Mouse (Mus musculus): Measurements from ENCODE around the gene Peg10. TPM values are rescaled to one million over a fixed set of nuclear protein-coding genes. Genes with fewer than 3 reads are reported as not detected.

Peg10 gene
- total and polyA plus RNA-seq, 3 experiments, result 0.05 TPM; not detected in 2

DNA sequence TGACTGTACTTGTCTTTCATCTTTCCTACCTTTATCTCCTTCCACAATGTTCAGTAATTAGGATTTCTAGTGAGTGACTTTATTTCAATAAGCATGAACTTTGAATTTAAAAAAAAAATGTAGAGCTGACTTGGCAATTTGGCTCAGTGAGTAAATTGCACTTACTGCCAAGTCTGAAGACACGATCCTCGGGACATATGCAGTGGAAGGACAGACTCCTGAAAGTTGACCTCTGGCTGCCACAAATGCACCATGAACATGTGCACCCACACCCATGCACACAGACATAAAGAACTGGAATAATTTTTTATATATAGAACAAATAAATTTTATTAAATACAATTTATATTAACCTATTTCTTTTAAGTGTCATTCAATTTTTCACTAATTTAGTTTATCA lies 29.8 kb upstream of the Peg10 start:
- no peaks in the 10 kb centered on the region for H3K4me1 ChIP-seq (ENCODE audit: insufficient read depth, low read depth, low read length)
- DNase-seq (ENCODE audit: low spot score), result no peak
- H3K4me3 ChIP-seq (ENCODE audit: low read depth, low read length), result no peak overlapping the region
- H3K27me3 ChIP-seq (ENCODE audit: insufficient read depth, low read length), result no peaks in the 10 kb centered on the region; the same call in 1 of the 2 replicates
- TF ChIP-seq CTCF (IDR thresholded peaks at IDR 0.05; ENCODE audit: low read depth, low read length) (no peak), TAL1 (conservative IDR thresholded peaks at IDR 0.05; ENCODE audit: low read depth, low read length) (no peak), GATA1 (IDR thresholded peaks at IDR 0.05; ENCODE audit: borderline replicate concordance, low read length) (no peak), GATA2 (IDR thresholded peaks at IDR 0.05; ENCODE audit: borderline replicate concordance, low read depth, low read length) (no peak), POLR2AphosphoS5 (IDR thresholded peaks at IDR 0.05; ENCODE audit: insufficient replicate concordance, low read depth, low read length) (no peak)
- ATAC-seq (ENCODE audit: extremely low read depth, insufficient number of reproducible peaks, low FRiP score, poor library complexity, severe bottlenecking), result no peak
- H3K9me3 ChIP-seq (replicated peaks), result no peaks in the 10 kb centered on the region
- no peaks in the 10 kb centered on the region for H3K36me3 ChIP-seq (replicated peaks)

DNA sequence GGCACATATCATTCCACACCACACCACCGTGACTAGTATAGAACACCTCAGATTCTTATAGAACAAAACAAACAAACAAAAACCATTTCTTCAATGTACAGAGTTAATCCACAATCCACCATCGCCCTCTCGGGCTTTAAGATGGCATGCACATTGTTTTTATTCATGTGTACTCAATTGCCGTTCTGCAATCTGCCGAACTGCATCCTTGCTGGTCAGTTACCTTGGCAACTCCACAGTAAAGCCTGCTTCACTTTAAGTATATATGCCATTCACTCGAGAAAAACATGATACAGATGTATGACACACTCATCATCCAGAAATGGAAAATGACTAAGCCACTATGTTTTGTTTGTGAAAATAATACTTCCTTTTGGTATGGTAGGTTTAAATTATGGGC lies 25.0 kb upstream of the Peg10 start:
- ATAC-seq (ENCODE audit: extremely low read depth, insufficient number of reproducible peaks, low FRiP score, poor library complexity, severe bottlenecking) (no peak), DNase-seq (ENCODE audit: low spot score) (no peak)
- H3K9me3 ChIP-seq (replicated peaks), result no peaks in the 10 kb centered on the region
- H3K4me3 ChIP-seq (ENCODE audit: low read depth, low read length), result no peak overlapping the region
- no peaks in the 10 kb centered on the region for H3K36me3 ChIP-seq (replicated peaks)
- TF ChIP-seq GATA1 (IDR thresholded peaks at IDR 0.05; ENCODE audit: borderline replicate concordance, low read length) (no peak), POLR2AphosphoS5 (IDR thresholded peaks at IDR 0.05; ENCODE audit: insufficient replicate concordance, low read depth, low read length) (no peak), TAL1 (conservative IDR thresholded peaks at IDR 0.05; ENCODE audit: low read depth, low read length) (no peak), CTCF (IDR thresholded peaks at IDR 0.05; ENCODE audit: low read depth, low read length) (no peak), GATA2 (IDR thresholded peaks at IDR 0.05; ENCODE audit: borderline replicate concordance, low read depth, low read length) (no peak)
- H3K4me1 ChIP-seq (ENCODE audit: insufficient read depth, low read depth, low read length), result no peaks in the 10 kb centered on the region
- peaks cover 7% of the 10 kb centered on the region; the same call in 1 of the 2 replicates for H3K27me3 ChIP-seq (ENCODE audit: insufficient read depth, low read length)

DNA sequence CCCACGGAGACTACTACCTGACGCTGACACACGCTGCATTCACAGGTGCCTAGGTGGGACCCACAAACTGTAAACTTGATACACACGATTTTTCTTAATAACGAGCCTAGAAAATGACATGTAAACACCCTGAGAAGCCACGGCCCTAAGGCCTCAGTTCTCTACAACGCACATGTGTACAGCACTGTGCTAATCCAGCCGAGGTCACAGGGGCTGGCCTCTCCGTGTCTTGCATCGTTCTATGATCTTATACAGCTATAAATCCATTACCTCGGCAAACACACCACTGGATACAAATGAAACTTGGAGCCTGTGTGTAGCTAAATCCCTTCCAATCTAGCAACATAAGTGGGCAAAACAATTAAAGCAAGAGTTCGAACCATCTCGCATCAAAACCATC lies 24.4 kb upstream of the Peg10 start:
- H3K4me1 ChIP-seq (ENCODE audit: insufficient read depth, low read depth, low read length), result no peaks in the 10 kb centered on the region
- ATAC-seq (ENCODE audit: extremely low read depth, insufficient number of reproducible peaks, low FRiP score, poor library complexity, severe bottlenecking), result no peak
- DNase-seq (ENCODE audit: low spot score), result no peak
- H3K4me3 ChIP-seq (ENCODE audit: low read depth, low read length), result no peak overlapping the region
- peaks cover 7% of the 10 kb centered on the region; the same call in 1 of the 2 replicates for H3K27me3 ChIP-seq (ENCODE audit: insufficient read depth, low read length)
- no peaks in the 10 kb centered on the region for H3K36me3 ChIP-seq (replicated peaks)
- H3K9me3 ChIP-seq (replicated peaks), result no peaks in the 10 kb centered on the region
- no peak for TF ChIP-seq POLR2AphosphoS5 (IDR thresholded peaks at IDR 0.05; ENCODE audit: insufficient replicate concordance, low read depth, low read length)
- TF ChIP-seq CTCF (IDR thresholded peaks at IDR 0.05; ENCODE audit: low read depth, low read length), result no peak
- TF ChIP-seq TAL1 (conservative IDR thresholded peaks at IDR 0.05; ENCODE audit: low read depth, low read length), result no peak
- TF ChIP-seq GATA2 (IDR thresholded peaks at IDR 0.05; ENCODE audit: borderline replicate concordance, low read depth, low read length), result no peak
- TF ChIP-seq GATA1 (IDR thresholded peaks at IDR 0.05; ENCODE audit: borderline replicate concordance, low read length), result no peak

DNA sequence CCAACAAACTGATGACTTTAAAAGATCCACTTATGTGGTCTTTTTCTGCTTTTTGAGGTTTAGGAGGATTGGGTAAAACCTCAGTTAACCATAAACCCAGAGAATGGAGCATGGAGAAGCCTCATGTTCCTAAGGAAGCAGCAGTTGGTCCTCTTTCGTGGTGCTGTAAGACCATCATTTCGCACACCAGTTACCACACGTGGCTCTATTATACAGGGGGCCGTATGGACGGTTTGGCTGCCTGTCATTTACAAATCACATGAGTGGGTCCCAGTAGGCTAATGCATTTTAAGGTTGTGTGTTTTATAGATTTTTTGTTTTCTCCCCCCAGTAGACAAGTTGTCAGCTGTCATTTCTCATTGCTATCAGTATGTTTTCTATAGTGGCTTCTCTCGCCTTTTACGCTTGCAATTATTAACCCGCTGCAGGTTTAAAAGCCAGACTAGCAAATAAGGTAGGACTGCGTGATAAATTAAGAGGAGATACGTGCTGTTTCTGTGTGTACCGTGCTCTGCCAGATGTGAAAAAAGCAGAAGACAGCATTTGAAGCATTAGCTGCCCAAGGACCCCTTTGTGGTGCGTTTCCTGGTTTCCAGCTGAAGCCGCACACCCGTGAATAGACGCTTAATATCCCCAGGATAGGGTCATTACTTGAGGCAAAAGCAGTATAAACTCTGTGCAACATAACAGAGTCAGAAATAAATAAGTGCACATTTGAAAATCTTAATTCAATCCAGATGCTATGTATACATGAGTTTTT lies 22.9 kb upstream of the Peg10 start:
- no peaks in the 10 kb centered on the region for H3K4me1 ChIP-seq (ENCODE audit: insufficient read depth, low read depth, low read length)
- ATAC-seq (ENCODE audit: extremely low read depth, insufficient number of reproducible peaks, low FRiP score, poor library complexity, severe bottlenecking) (no peak), DNase-seq (ENCODE audit: low spot score) (no peak)
- H3K27me3 ChIP-seq (ENCODE audit: insufficient read depth, low read length), result peaks cover 12% of the 10 kb centered on the region; the same call in 1 of the 2 replicates
- no peak for TF ChIP-seq TAL1 (conservative IDR thresholded peaks at IDR 0.05; ENCODE audit: low read depth, low read length)
- no peak for TF ChIP-seq GATA2 (IDR thresholded peaks at IDR 0.05; ENCODE audit: borderline replicate concordance, low read depth, low read length)
- TF ChIP-seq GATA1 (IDR thresholded peaks at IDR 0.05; ENCODE audit: borderline replicate concordance, low read length), result no peak
- H3K4me3 ChIP-seq (ENCODE audit: low read depth, low read length), result no peak overlapping the region
- no peaks in the 10 kb centered on the region for H3K36me3 ChIP-seq (replicated peaks)
- H3K9me3 ChIP-seq (replicated peaks), result no peaks in the 10 kb centered on the region

DNA sequence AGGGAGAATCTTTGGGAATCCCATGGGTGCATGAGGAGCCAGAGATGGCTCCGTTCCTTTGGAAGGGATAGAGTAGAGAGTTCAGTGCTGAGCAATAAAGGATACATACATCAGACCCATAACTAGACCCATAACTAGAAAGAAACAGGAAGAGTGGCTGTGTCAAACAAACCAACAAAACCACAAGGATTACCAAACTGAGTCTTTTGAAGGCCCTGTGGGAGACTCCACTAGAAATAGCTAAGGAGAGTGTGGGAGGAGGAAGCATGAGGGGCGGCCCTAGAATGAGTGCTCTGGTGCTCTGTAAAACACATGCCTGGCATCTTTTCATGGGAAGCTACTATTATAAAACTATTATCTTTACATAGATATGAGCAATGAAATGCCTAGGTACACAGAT lies 18.8 kb upstream of the Peg10 start:
- Histone ChIP-seq H3K27me3 (ENCODE audit: insufficient read depth, low read length) (peaks cover 21% of the 10 kb centered on the region; the same call in 1 of the 2 replicates), H3K36me3 (replicated peaks) (no peaks in the 10 kb centered on the region), H3K4me1 (ENCODE audit: insufficient read depth, low read depth, low read length) (no peaks in the 10 kb centered on the region), H3K4me3 (ENCODE audit: low read depth, low read length) (no peak overlapping the region), H3K9me3 (replicated peaks) (no peaks in the 10 kb centered on the region)
- DNase-seq (ENCODE audit: low spot score) (no peak), ATAC-seq (ENCODE audit: extremely low read depth, insufficient number of reproducible peaks, low FRiP score, poor library complexity, severe bottlenecking) (no peak)
- TF ChIP-seq POLR2AphosphoS5 (IDR thresholded peaks at IDR 0.05; ENCODE audit: insufficient replicate concordance, low read depth, low read length) (no peak), TAL1 (conservative IDR thresholded peaks at IDR 0.05; ENCODE audit: low read depth, low read length) (no peak), GATA1 (IDR thresholded peaks at IDR 0.05; ENCODE audit: borderline replicate concordance, low read length) (no peak)

DNA sequence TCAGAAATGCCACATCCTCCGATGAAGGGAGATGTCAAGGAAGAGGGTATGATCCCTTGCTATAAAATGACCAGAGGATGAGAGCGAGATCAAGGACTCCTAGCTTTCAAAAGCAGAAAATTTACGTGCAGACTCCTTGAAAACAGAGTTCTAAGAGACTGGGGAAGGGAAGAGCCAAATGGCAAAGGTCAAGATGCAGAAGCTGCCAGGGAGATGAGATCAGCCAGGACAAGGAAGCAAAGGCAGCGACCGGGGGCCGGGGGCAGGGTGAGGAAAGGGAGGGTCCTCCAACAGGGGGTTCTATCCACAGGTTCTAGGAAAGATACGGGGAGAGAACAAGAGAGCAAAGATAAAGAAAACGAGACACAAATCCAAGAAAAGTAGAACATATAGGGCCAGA lies 15.4 kb upstream of the Peg10 start:
- TF ChIP-seq POLR2AphosphoS5 (IDR thresholded peaks at IDR 0.05; ENCODE audit: insufficient replicate concordance, low read depth, low read length) (no peak), TAL1 (conservative IDR thresholded peaks at IDR 0.05; ENCODE audit: low read depth, low read length) (no peak), GATA2 (IDR thresholded peaks at IDR 0.05; ENCODE audit: borderline replicate concordance, low read depth, low read length) (no peak), GATA1 (IDR thresholded peaks at IDR 0.05; ENCODE audit: borderline replicate concordance, low read length) (no peak), CTCF (IDR thresholded peaks at IDR 0.05; ENCODE audit: low read depth, low read length) (no peak)
- DNase-seq (ENCODE audit: low spot score) (no peak), ATAC-seq (ENCODE audit: extremely low read depth, insufficient number of reproducible peaks, low FRiP score, poor library complexity, severe bottlenecking) (no peak)
- no peak overlapping the region for H3K4me3 ChIP-seq (ENCODE audit: low read depth, low read length)
- H3K36me3 ChIP-seq (replicated peaks), result no peaks in the 10 kb centered on the region
- peaks cover 13% of the 10 kb centered on the region; the same call in 1 of the 2 replicates for H3K27me3 ChIP-seq (ENCODE audit: insufficient read depth, low read length)
- no peaks in the 10 kb centered on the region for H3K4me1 ChIP-seq (ENCODE audit: insufficient read depth, low read depth, low read length)
- no peaks in the 10 kb centered on the region for H3K9me3 ChIP-seq (replicated peaks)
